8 mouse cellular contexts compared by ENCODE assay signal in the genomic region with DNA sequence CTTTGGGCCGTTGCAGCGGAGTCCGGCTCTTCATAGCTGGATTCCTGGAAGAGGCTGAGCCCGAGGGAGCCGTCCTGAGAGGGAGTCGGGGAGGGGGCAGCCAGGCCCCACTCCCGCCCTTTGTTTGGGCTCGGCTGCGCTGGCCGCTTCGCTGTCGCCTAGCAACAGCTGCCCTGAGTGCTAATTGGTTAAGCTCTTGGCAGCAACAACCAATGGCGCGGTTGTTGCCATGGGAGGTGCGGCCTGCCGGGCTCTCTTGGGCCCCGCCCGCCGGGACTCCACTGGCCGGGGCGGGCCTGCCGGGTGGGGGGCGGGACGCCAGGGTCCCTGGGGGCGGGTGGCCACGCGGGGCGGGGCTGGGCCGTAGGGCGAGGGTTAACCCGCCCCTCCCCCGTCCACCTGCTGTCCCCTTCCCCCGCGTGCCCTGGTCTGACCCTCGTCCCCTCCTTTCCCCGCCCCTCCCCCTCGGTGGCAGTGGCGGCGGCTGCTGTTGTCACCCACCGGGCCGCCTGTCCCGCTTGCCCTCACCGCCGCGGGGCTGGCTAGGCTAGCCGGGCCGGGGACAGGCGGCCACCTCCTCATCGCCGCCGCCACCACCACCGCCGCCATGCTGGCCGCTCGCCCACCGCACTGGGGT. TPM values are rescaled to one million over a fixed set of nuclear protein-coding genes. Genes with fewer than 3 reads are reported as not detected.
DNase-seq lines count a peak whose midpoint lies in the region; ATAC-seq and TF ChIP-seq lines count a peak whose summit lies in the region.

No protein-coding gene starts in this region.

- no peak for TF ChIP-seq CTCF in C2C12 (IDR thresholded peaks at IDR 0.05; ENCODE audit: control insufficient read depth, insufficient read depth, insufficient read length)
- no peak for TF ChIP-seq CTCF in kidney, postnatal 0 days (IDR thresholded peaks at IDR 0.05; ENCODE audit: low read depth)

- H3K36me3 ChIP-seq in C2C12 (ENCODE audit: control insufficient read depth, insufficient read depth) = peaks cover 60% of the 10 kb centered on the region
- peaks cover 71% of the 10 kb centered on the region for H3K36me3 ChIP-seq in heart, embryonic 12.5 days
- H3K36me3 ChIP-seq in kidney, postnatal 0 days (ENCODE audit: insufficient read depth, low read length) = peaks cover 59% of the 10 kb centered on the region
- H3K36me3 ChIP-seq in liver, embryonic 11.5 days (ENCODE audit: control insufficient read depth, insufficient read depth, low read length) = peaks cover 59% of the 10 kb centered on the region
- peaks cover 65% of the 10 kb centered on the region for H3K36me3 ChIP-seq in stomach, embryonic 14.5 days (ENCODE audit: control insufficient read depth, insufficient read depth, low read length)

- no peaks in the 10 kb centered on the region for H3K9me3 ChIP-seq in heart, embryonic 12.5 days (replicated peaks)
- no peaks in the 10 kb centered on the region for H3K9me3 ChIP-seq in kidney, postnatal 0 days (replicated peaks; ENCODE audit: low read length)
- no peaks in the 10 kb centered on the region for H3K9me3 ChIP-seq in liver, embryonic 11.5 days (ENCODE audit: control insufficient read depth, low read length)
- H3K9me3 ChIP-seq in stomach, embryonic 14.5 days (ENCODE audit: control insufficient read depth, low read depth, low read length) = no peaks in the 10 kb centered on the region

- H3K79me2 ChIP-seq in C2C12 (ENCODE audit: control insufficient read depth, insufficient read depth) = peaks cover 33% of the 10 kb centered on the region

- 1% methylated on average over 42 of the region's 56 CpGs for WGBS in heart, embryonic 12.5 days
- under 1% methylated on average over 51 of the region's 56 CpGs for WGBS in kidney, postnatal 0 days
- WGBS in liver, embryonic 11.5 days = 5% methylated on average over 31 of the region's 56 CpGs
- under 1% methylated on average over 47 of the region's 56 CpGs for WGBS in stomach, embryonic 14.5 days

- peak; percentile 91 for ATAC-seq in erythroid progenitor cell, adult 5-6 weeks (replicated peaks; ENCODE audit: low FRiP score, poor library complexity, severe bottlenecking)
- peak; percentile 97 for ATAC-seq in heart, embryonic 12.5 days (ENCODE audit: insufficient number of reproducible peaks, low FRiP score)
- peak; percentile 96 for ATAC-seq in kidney, postnatal 0 days (replicated peaks; ENCODE audit: low FRiP score, low read depth)
- peak; percentile 93 for ATAC-seq in liver, embryonic 11.5 days (replicated peaks; ENCODE audit: low FRiP score)
- peak; percentile 95 for ATAC-seq in stomach, embryonic 14.5 days (ENCODE audit: insufficient number of reproducible peaks, insufficient read depth, low FRiP score, low read depth)

- H3ac ChIP-seq in C2C12 (ENCODE audit: control insufficient read depth, insufficient read length, low read depth) = peak overlapping the region; percentile 70

- H3K4me1 ChIP-seq in heart, embryonic 12.5 days (replicated peaks) = peaks cover 13% of the 10 kb centered on the region
- H3K4me1 ChIP-seq in kidney, postnatal 0 days (replicated peaks; ENCODE audit: insufficient read depth, low read length) = no peaks in the 10 kb centered on the region
- peaks cover 14% of the 10 kb centered on the region for H3K4me1 ChIP-seq in liver, embryonic 11.5 days (replicated peaks; ENCODE audit: control insufficient read depth, insufficient read depth, low read length)
- peaks cover 6% of the 10 kb centered on the region; the same call in 1 of the 2 replicates for H3K4me1 ChIP-seq in stomach, embryonic 14.5 days (ENCODE audit: control insufficient read depth, insufficient read depth, low read length)

- H3K27me3 ChIP-seq in C2C12 (ENCODE audit: control insufficient read depth, insufficient read depth, insufficient read length) = no peaks in the 10 kb centered on the region
- H3K27me3 ChIP-seq in heart, embryonic 12.5 days (replicated peaks) = no peaks in the 10 kb centered on the region
- no peaks in the 10 kb centered on the region for H3K27me3 ChIP-seq in kidney, postnatal 0 days (ENCODE audit: insufficient read depth, low read length)
- H3K27me3 ChIP-seq in liver, embryonic 11.5 days (replicated peaks; ENCODE audit: control insufficient read depth, insufficient read depth, low read length) = no peaks in the 10 kb centered on the region
- H3K27me3 ChIP-seq in stomach, embryonic 14.5 days (ENCODE audit: control insufficient read depth, insufficient read depth, low read length) = no peaks in the 10 kb centered on the region

- H3K27ac ChIP-seq in heart, embryonic 12.5 days (ENCODE audit: poor library complexity, severe bottlenecking) = peak overlapping the region; percentile 78
- H3K27ac ChIP-seq in kidney, postnatal 0 days = peak overlapping the region; percentile 93
- peak overlapping the region; percentile 77 for H3K27ac ChIP-seq in liver, embryonic 11.5 days (ENCODE audit: low read depth, low read length)
- H3K27ac ChIP-seq in stomach, embryonic 14.5 days (ENCODE audit: low read length) = peak overlapping the region; percentile 90

- peak overlapping the region; percentile 95 for H3K9ac ChIP-seq in heart, embryonic 12.5 days
- H3K9ac ChIP-seq in kidney, postnatal 0 days (ENCODE audit: low read depth, low read length) = peak overlapping the region; percentile 96
- H3K9ac ChIP-seq in liver, embryonic 11.5 days (ENCODE audit: low read depth, low read length) = peak overlapping the region; percentile 74
- H3K9ac ChIP-seq in stomach, embryonic 14.5 days (replicated peaks; ENCODE audit: low read depth, low read length) = peak overlapping the region; percentile 80

- H3K4me2 ChIP-seq in heart, embryonic 12.5 days = peak overlapping the region; percentile 92
- peak overlapping the region; percentile 85 for H3K4me2 ChIP-seq in kidney, postnatal 0 days (ENCODE audit: low read length)
- H3K4me2 ChIP-seq in liver, embryonic 11.5 days = peak overlapping the region; percentile 71
- peak overlapping the region; percentile 92 for H3K4me2 ChIP-seq in stomach, embryonic 14.5 days (replicated peaks; ENCODE audit: low read depth, low read length)

- peak; percentile 93 for DNase-seq in brain, embryonic 18.5 days (ENCODE audit: low read depth, low spot score)
- DNase-seq in kidney, postnatal 0 days (ENCODE audit: low spot score) = peak; percentile 98
- peak; percentile 86 for DNase-seq in liver, embryonic 11.5 days (ENCODE audit: low spot score)
- peak; percentile 95 for DNase-seq in naive thymus-derived CD4-positive, alpha-beta T cell, adult 2 months (ENCODE audit: low read depth)

- H3K79me3 ChIP-seq in C2C12 (ENCODE audit: low read depth) = peaks cover 12% of the 10 kb centered on the region

- peak overlapping the region; percentile 50 for H3K4me3 ChIP-seq in C2C12 (ENCODE audit: insufficient read depth, poor library complexity, severe bottlenecking)
- H3K4me3 ChIP-seq in heart, embryonic 12.5 days = peak overlapping the region; percentile 95
- peak overlapping the region; percentile 98 for H3K4me3 ChIP-seq in kidney, postnatal 0 days (replicated peaks; ENCODE audit: low read depth, low read length)
- peak overlapping the region; percentile 91 for H3K4me3 ChIP-seq in liver, embryonic 11.5 days (ENCODE audit: low read depth, low read length)
- peak overlapping the region; percentile 97 for H3K4me3 ChIP-seq in stomach, embryonic 14.5 days (ENCODE audit: low read depth, low read length)

TF ChIP-seq in C2C12, 6 proteins besides CTCF, POLR2A, EP300 and RAD21:
- TF ChIP-seq MAX (IDR thresholded peaks at IDR 0.05) = no peak
- no peak for TF ChIP-seq MYOD1 (IDR thresholded peaks at IDR 0.05; ENCODE audit: control insufficient read depth, insufficient read length, low read depth)
- no peak for TF ChIP-seq MYOG (IDR thresholded peaks at IDR 0.05; ENCODE audit: control insufficient read depth, extremely low read depth, insufficient read length)
- TF ChIP-seq FOSL1 (IDR thresholded peaks at IDR 0.05; ENCODE audit: insufficient read depth, low read length, poor library complexity, severe bottlenecking) = no peak

RNA-seq across cellular contexts. Expression of a gene that starts 0.6 kb away (rescaled TPM):
- 5.3 TPM for polyA plus RNA-seq in C2C12 (2012; fragmentation: generic; extraction: Trizol)
- total RNA-seq in erythroid progenitor cell, adult 5-6 weeks (2015; ENCODE audit: low replicate concordance) = 7.5 and 10.1 TPM in 2 replicates
- total RNA-seq in erythroid progenitor cell, adult 5-6 weeks (2017; ENCODE audit: low replicate concordance) = 8.4 and 12.5 TPM in 2 replicates
- polyA plus RNA-seq in heart, embryonic 12.5 days (2016; fragmentation: Nextera tagmentation; extraction: Ambion mirVana) = 9.1 and 11.4 TPM in 2 replicates
- polyA plus RNA-seq in kidney, postnatal 0 days (2015; fragmentation: Nextera tagmentation; extraction: Ambion mirVana) = 13.1 and 15.0 TPM in 2 replicates
- polyA plus RNA-seq in liver, embryonic 11.5 days (2014; fragmentation: Nextera tagmentation; extraction: Ambion mirVana) = 5.2 and 6.0 TPM in 2 replicates
- polyA plus RNA-seq in stomach, embryonic 14.5 days (2014; fragmentation: Nextera tagmentation; extraction: Ambion mirVana) = 13.4 and 15.3 TPM in 2 replicates

RNA-seq across cellular contexts. Expression of a gene that starts 10.3 kb away (rescaled TPM):
- polyA plus RNA-seq in C2C12 (2012; fragmentation: generic; extraction: Trizol) = 410 TPM
- total RNA-seq in erythroid progenitor cell, adult 5-6 weeks (2015; ENCODE audit: low replicate concordance) = 18.4 and 40.4 TPM in 2 replicates
- 15.7 and 17.5 TPM in 2 replicates for total RNA-seq in erythroid progenitor cell, adult 5-6 weeks (2017; ENCODE audit: low replicate concordance)
- 92.1 TPM in 2 replicates for polyA plus RNA-seq in heart, embryonic 12.5 days (2016; fragmentation: Nextera tagmentation; extraction: Ambion mirVana)
- polyA plus RNA-seq in kidney, postnatal 0 days (2015; fragmentation: Nextera tagmentation; extraction: Ambion mirVana) = 111 and 114 TPM in 2 replicates
- polyA plus RNA-seq in liver, embryonic 11.5 days (2014; fragmentation: Nextera tagmentation; extraction: Ambion mirVana) = 39.9 and 51.2 TPM in 2 replicates
- 41.8 and 48.2 TPM in 2 replicates for polyA plus RNA-seq in stomach, embryonic 14.5 days (2014; fragmentation: Nextera tagmentation; extraction: Ambion mirVana)

RNA-seq across cellular contexts. Expression of a gene that starts 50.6 kb away (rescaled TPM):
- 0.62 TPM for polyA plus RNA-seq in C2C12 (2012; fragmentation: generic; extraction: Trizol)
- not detected in 2 replicates for total RNA-seq in erythroid progenitor cell, adult 5-6 weeks (2015; ENCODE audit: low replicate concordance)
- total RNA-seq in erythroid progenitor cell, adult 5-6 weeks (2017; ENCODE audit: low replicate concordance) = not detected in 2 replicates
- 0.04 and 0.08 TPM in 2 replicates for polyA plus RNA-seq in heart, embryonic 12.5 days (2016; fragmentation: Nextera tagmentation; extraction: Ambion mirVana)
- polyA plus RNA-seq in kidney, postnatal 0 days (2015; fragmentation: Nextera tagmentation; extraction: Ambion mirVana) = 0.08 TPM in 2 replicates
- not detected in 2 replicates for polyA plus RNA-seq in liver, embryonic 11.5 days (2014; fragmentation: Nextera tagmentation; extraction: Ambion mirVana)
- 0.07 TPM in 1 of 2 replicates, not detected in the other for polyA plus RNA-seq in stomach, embryonic 14.5 days (2014; fragmentation: Nextera tagmentation; extraction: Ambion mirVana)

Comparison
In these comparisons a context has a peak if more than half of its experiments do, and no peak if none do; other contexts are left out.
1. Peak in every context shown above with its lines: DNase-seq, ATAC-seq, H3K4me3 ChIP-seq and H3K27ac ChIP-seq.